Mouse (Mus musculus) CH12.LX (cell line): ENCODE data around the gene Prkce.
A peak's percentile ranks its signal among the peaks of the same experiment; 100 is the strongest.

Source experiments
- CTCF ChIP-seq, 2 experiments: IDR thresholded peaks in 1 of 2; conservative IDR thresholded peaks in 1 of 2; 2 replicates each; pipeline ENCODE4 v1.5.1; 2011 to 2012; ENCODE audit warnings: low read depth in 2 of 2, low read length in 2 of 2, improper control_type of control experiment in 1 of 2, inconsistent platforms in 1 of 2, mild to moderate bottlenecking in 1 of 2, moderate library complexity in 1 of 2
- E2F4 ChIP-seq: IDR thresholded peaks from 2 replicates; pipeline ENCODE4 v1.6.1; 2011; ENCODE audit warnings: low read depth, low read length, improper control_type of control experiment; ENCODE audit not compliant: insufficient replicate concordance
- EP300 ChIP-seq: IDR thresholded peaks from 2 replicates; pipeline ENCODE4 v1.6.1; 2011; ENCODE audit warnings: low read length, improper control_type of control experiment
- ETS1 ChIP-seq: conservative IDR thresholded peaks from 2 replicates; pipeline ENCODE4 v1.6.1; 2012; ENCODE audit warnings: low read depth, mild to moderate bottlenecking, inconsistent platforms, low read length, improper control_type of control experiment, moderate library complexity
- IRF4 ChIP-seq: IDR thresholded peaks from 2 replicates; pipeline ENCODE4 v1.6.1; 2014; ENCODE audit warnings: low read depth, mild to moderate bottlenecking, inconsistent platforms, low read length, improper control_type of control experiment
- JUN ChIP-seq: IDR thresholded peaks from 2 replicates; pipeline ENCODE4 v1.6.1; 2011; ENCODE audit warnings: low read depth, mild to moderate bottlenecking, low read length, improper control_type of control experiment, moderate library complexity; ENCODE audit not compliant: insufficient read depth
- MAZ ChIP-seq: IDR thresholded peaks from 2 replicates; pipeline ENCODE4 v1.6.1; 2012; ENCODE audit warnings: low read depth, mild to moderate bottlenecking, inconsistent platforms, low read length, improper control_type of control experiment, moderate library complexity
- MYC ChIP-seq: IDR thresholded peaks from 2 replicates; pipeline ENCODE4 v1.6.1; 2011; ENCODE audit warnings: low read depth, mild to moderate bottlenecking, improper control_type of control experiment, low read length
- POLR2A ChIP-seq: IDR thresholded peaks from 2 replicates; pipeline ENCODE4 v1.6.1; 2011; ENCODE audit warnings: low read depth, mild to moderate bottlenecking, improper control_type of control experiment, low read length
- SIN3A ChIP-seq: IDR thresholded peaks from 2 replicates; pipeline ENCODE4 v1.6.1; 2012; ENCODE audit warnings: low read length, improper control_type of control experiment, inconsistent platforms
- SMC3 ChIP-seq: IDR thresholded peaks from 2 replicates; pipeline ENCODE4 v1.6.1; 2011; ENCODE audit warnings: low read depth, low read length, improper control_type of control experiment
- USF2 ChIP-seq: conservative IDR thresholded peaks from 2 replicates; pipeline ENCODE4 v1.6.1; 2011; ENCODE audit warnings: low read depth, low read length, improper control_type of control experiment
- ZKSCAN1 ChIP-seq: IDR thresholded peaks from 2 replicates; pipeline ENCODE4 v1.6.1; 2012; ENCODE audit warnings: low read depth, inconsistent platforms, low read length, improper control_type of control experiment, borderline replicate concordance

- TF ChIP-seq USF2 (no peak), POLR2A (no peak), MYC (no peak), JUN (no peak; the same call in 1 of the 2 replicates), SIN3A (no peak), E2F4 (no peak), SMC3 (peak; percentile 93), ETS1 (no peak), ZKSCAN1 (no peak), EP300 (no peak), IRF4 (no peak), MAZ (no peak), CTCF (conservative IDR thresholded peaks at IDR 0.05 in 1 of 2, IDR thresholded peaks at IDR 0.05 in 1 of 2; ENCODE audit: low read depth in 2 of 2, low read length in 2 of 2) (peak; percentile 84 to 92)
Observed at GRCm38 (mm10) chr17:86535827-86536656, 368.5 kb downstream of the Prkce start.
